Mouse (Mus musculus): ENCODE measurements around the gene Odf3.

DNA sequence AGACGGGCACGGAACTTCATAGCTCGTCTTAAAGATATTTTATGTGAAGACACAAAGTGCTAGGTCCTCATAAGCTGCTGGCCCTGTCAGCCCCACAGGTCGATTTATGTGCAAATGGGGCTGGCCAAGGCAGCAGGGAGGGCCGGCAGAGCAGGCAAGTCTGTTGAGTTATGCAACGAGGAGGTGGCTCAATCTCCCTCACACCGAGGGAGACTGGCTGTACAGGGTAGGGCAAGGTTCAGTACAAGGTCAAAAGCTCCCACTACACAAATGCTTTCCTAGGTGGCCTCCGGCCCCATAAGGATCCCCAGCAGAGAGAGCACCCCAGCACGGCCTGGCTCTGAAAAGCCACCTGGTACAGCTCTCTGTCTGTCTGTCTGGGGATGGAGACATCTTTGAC, 5.8 kb downstream of the Odf3 start:
- no peak for TF ChIP-seq CTCF (IDR thresholded peaks at IDR 0.05)
- TF ChIP-seq EP300 (IDR thresholded peaks at IDR 0.05): no peak
